Mouse (Mus musculus): ENCODE results near the gene Trim47.

Trim47 gene

GRCm38 (mm10) chr11:116061641-116062415 lies 65.2 kb downstream of the Trim47 start:
- no peak for DNase-seq (ENCODE audit: low spot score)

GRCm38 (mm10) chr11:116060596-116060995 lies 66.4 kb downstream of the Trim47 start:
- DNase-seq (ENCODE audit: low spot score) = no peak

- DNase-seq (ENCODE audit: low spot score) = no peak
Measured at GRCm38 (mm10) chr11:116059691-116060025, 67.4 kb downstream of the Trim47 start.

GRCm38 (mm10) chr11:116058868-116059690 lies 67.9 kb downstream of the Trim47 start:
- DNase-seq (ENCODE audit: low spot score) = no peak

- DNase-seq (ENCODE audit: low spot score) = no peak
Measured at GRCm38 (mm10) chr11:116058022-116058614, 68.9 kb downstream of the Trim47 start.

GRCm38 (mm10) chr11:116057237-116057881 lies 69.7 kb downstream of the Trim47 start:
- DNase-seq (ENCODE audit: low spot score) = no peak

- no peak for DNase-seq (ENCODE audit: low spot score)
Measured at GRCm38 (mm10) chr11:116055873-116056272, 71.1 kb downstream of the Trim47 start.

Measured in layer of hippocampus, adult 11-12 months (tissue).